Mouse (Mus musculus) E14TG2a.4 (cell line): ENCODE results near the gene Mtap.

Source experiments
- CTCF ChIP-seq: conservative IDR thresholded peaks from 2 replicates; pipeline ENCODE4 v1.5.1; 2014; ENCODE audit warnings: low read length
- POU5F1 ChIP-seq: IDR thresholded peaks from 2 replicates; pipeline ENCODE4 v1.6.1; 2014; ENCODE audit warnings: low read length, borderline replicate concordance

DNA sequence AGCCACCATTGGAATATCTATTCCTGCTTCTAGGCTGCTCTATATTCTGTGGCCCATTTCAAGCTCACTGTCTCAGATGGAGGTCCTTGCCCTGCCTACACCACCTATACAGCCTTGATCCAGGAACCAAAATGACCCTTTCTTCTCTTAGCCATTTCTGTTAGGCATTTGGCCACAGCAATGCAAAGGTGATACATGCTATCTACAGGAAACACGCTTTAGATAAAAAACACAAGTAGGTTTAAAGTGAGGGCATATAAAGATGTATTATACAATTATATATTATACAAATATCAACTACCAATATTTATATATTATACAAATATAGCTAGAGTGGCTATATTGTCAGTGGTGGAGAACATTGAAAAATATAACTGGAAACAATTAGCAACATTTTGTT is 63.9 kb downstream of the Mtap start:
- no peak for TF ChIP-seq CTCF
- no peak for TF ChIP-seq POU5F1
